Mouse (Mus musculus): ENCODE measurements at regions not wholly inside any gene's neighbourhood (a gene's known extent, or its start where the extent isn't known, plus 50 kb on each side); places are given as distances from the start of the nearest gene placed in this dataset.

DNA sequence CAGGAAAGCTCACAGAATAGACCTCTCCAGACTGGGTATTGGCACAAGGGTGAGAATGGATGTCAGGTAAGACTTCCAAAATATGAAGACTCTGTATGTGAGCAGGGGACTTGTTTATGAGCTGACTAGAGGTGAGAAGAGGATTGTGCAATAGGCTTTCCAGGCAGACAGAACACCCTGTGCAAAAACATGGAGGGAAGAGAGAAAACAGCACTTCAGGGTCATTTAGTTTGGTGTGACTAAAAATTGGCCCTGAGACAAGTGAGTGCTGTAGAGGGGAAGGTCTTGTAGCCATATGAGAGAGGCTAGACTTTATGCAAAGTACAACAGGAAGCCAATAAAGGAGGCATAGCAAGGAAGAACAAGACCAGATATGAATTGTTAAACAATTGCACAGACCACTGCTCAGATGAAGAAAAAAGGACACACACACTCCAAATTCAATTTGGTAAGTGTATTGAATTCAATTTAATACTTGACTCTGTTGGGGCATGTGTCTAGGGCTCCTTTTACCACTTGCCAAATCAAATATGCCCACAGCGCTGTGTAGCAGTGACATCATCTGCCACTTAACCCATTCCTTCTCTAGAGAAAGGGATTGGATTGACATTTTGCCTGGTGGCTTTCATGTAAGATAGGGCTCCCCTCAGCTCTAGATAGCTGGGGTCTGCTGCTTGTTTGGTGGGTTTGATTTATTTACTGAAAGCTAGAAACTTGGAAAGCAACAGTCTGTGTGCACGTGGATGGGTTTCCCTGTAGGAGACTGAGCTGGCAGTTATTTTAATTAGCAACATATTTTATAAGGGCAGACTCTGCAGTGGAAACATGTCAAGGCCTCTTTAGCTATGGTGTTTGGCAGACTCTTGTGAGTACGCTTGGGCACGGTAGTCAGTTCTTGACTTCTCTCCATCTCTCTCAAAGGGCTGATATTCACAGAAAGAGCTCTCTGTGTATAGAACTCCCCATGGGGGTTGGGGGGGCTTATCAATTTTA lies 501.1 kb upstream of the Gm26657 start:
- Histone ChIP-seq H3K27ac (no peak overlapping the region), H3K36me3 (ENCODE audit: inconsistent target) (no peaks in the 10 kb centered on the region), H3K79me2 (ENCODE audit: inconsistent target) (no peaks in the 10 kb centered on the region), H3K4me3 (ENCODE audit: inconsistent target) (no peak overlapping the region)
- 94% methylated on average over 4 of the region's 4 CpGs for WGBS (ENCODE audit: missing documents)

GRCm38 (mm10) chr4:56231414-56231813 lies 508.5 kb upstream of the Gm26657 start:
- Histone ChIP-seq H3K27ac (no peak overlapping the region), H3K79me2 (ENCODE audit: inconsistent target) (no peaks in the 10 kb centered on the region), H3K4me3 (ENCODE audit: inconsistent target) (no peak overlapping the region), H3K36me3 (ENCODE audit: inconsistent target) (no peaks in the 10 kb centered on the region)
- 51% methylated on average over 7 of the region's 7 CpGs for WGBS (ENCODE audit: missing documents)

GRCm38 (mm10) chr4:56230451-56230850 lies 509.4 kb upstream of the Gm26657 start:
- no peak overlapping the region for H3K4me3 ChIP-seq (ENCODE audit: inconsistent target)
- no peaks in the 10 kb centered on the region for H3K79me2 ChIP-seq (ENCODE audit: inconsistent target)
- WGBS (ENCODE audit: missing documents), result 86% methylated on average over 1 of the region's 1 CpGs
- no peaks in the 10 kb centered on the region for H3K36me3 ChIP-seq (ENCODE audit: inconsistent target)
- no peak overlapping the region for H3K27ac ChIP-seq

DNA sequence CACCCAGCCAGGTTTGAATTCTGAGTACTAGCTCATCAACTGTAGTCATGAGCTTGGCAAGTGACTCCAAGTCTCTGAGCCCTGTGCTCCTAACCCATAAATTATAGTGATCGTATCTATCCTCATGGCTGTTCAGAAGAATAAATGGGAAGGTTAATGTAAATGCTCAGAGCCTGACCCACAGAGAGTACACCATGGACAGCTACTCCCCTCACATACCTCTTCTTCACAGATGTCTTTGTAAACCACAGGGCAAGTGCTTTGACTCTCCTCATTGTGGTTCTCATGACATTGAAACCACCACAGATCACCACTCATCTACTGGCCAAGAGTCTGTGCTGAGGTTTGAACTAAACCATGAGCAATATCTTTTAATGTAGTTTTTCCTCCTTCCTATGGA lies 513.4 kb upstream of the Gm26657 start:
- no peaks in the 10 kb centered on the region for H3K79me2 ChIP-seq (ENCODE audit: inconsistent target)
- H3K36me3 ChIP-seq (ENCODE audit: inconsistent target), result no peaks in the 10 kb centered on the region
- no peak overlapping the region for H3K4me3 ChIP-seq (ENCODE audit: inconsistent target)
- no peak overlapping the region for H3K27ac ChIP-seq
- WGBS (ENCODE audit: missing documents), result 86% methylated on average over 1 of the region's 1 CpGs

GRCm38 (mm10) chr4:56224542-56224941 lies 515.3 kb upstream of the Gm26657 start:
- Histone ChIP-seq H3K27ac (no peak overlapping the region), H3K79me2 (ENCODE audit: inconsistent target) (no peaks in the 10 kb centered on the region), H3K4me3 (ENCODE audit: inconsistent target) (no peak overlapping the region), H3K36me3 (ENCODE audit: inconsistent target) (no peaks in the 10 kb centered on the region)
- 31% methylated on average over 3 of the region's 3 CpGs for WGBS (ENCODE audit: missing documents)

- no peaks in the 10 kb centered on the region for H3K79me2 ChIP-seq (ENCODE audit: inconsistent target)
- H3K27ac ChIP-seq, result peak overlapping the region; percentile 74
- 8% methylated on average over 8 of the region's 8 CpGs for WGBS (ENCODE audit: missing documents)
- H3K4me3 ChIP-seq (ENCODE audit: inconsistent target), result peak overlapping the region; percentile 37
- H3K36me3 ChIP-seq (ENCODE audit: inconsistent target), result no peaks in the 10 kb centered on the region
These were observed 517.7 kb upstream of the Gm26657 start for GRCm38 (mm10) chr4:56222023-56222776.

- no peak overlapping the region for H3K4me3 ChIP-seq (ENCODE audit: inconsistent target)
- no peaks in the 10 kb centered on the region for H3K36me3 ChIP-seq (ENCODE audit: inconsistent target)
- H3K79me2 ChIP-seq (ENCODE audit: inconsistent target), result no peaks in the 10 kb centered on the region
- no peak overlapping the region for H3K27ac ChIP-seq
- 91% methylated on average over 8 of the region's 8 CpGs for WGBS (ENCODE audit: missing documents)
These were observed 519.3 kb upstream of the Gm26657 start for GRCm38 (mm10) chr4:56220531-56220930.

DNA sequence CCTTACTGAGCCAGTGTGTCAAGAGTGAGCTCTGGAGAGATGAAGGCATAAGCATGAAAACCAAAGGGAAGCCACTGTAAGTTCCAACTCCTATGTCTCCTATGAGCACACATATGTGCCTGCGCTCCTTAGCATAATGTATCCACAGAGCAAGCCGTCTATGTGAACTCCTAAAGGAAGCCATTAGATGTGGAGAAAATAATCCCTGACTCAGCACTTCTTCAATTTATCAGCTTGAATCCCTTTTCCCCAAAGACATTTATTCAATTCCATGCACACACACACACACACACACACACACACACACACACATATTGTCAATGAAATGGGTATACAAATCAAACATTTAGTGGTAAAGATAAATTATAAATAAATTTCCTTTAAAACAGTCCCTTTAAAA lies 530.4 kb upstream of the Gm26657 start:
- WGBS (ENCODE audit: missing documents), result 100% methylated on average over 2 of the region's 2 CpGs
- Histone ChIP-seq H3K36me3 (ENCODE audit: inconsistent target) (no peaks in the 10 kb centered on the region), H3K79me2 (ENCODE audit: inconsistent target) (no peaks in the 10 kb centered on the region), H3K4me3 (ENCODE audit: inconsistent target) (no peak overlapping the region), H3K27ac (no peak overlapping the region)

DNA sequence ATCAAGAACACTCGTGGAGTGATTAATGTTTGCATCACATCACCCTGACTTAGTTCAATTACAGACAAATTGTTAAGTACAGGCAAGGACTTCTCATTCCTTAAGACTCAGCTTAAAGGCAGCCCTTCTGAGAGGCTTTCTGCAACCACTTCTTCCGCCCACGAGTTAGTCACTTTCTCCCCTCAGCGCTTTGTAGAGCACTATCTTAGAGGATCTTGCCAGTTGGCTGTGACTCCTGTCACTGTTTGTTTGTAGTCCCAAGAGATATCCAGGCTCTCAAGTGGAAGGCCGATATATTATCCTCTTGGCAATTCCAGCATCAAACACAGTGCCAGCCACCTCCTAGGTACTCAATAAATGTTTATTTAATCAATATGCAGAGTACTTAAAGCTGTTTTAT lies 532.1 kb upstream of the Gm26657 start:
- WGBS (ENCODE audit: missing documents), result 83% methylated on average over 5 of the region's 5 CpGs
- Histone ChIP-seq H3K4me3 (ENCODE audit: inconsistent target) (no peak overlapping the region), H3K27ac (no peak overlapping the region), H3K79me2 (ENCODE audit: inconsistent target) (no peaks in the 10 kb centered on the region), H3K36me3 (ENCODE audit: inconsistent target) (no peaks in the 10 kb centered on the region)

DNA sequence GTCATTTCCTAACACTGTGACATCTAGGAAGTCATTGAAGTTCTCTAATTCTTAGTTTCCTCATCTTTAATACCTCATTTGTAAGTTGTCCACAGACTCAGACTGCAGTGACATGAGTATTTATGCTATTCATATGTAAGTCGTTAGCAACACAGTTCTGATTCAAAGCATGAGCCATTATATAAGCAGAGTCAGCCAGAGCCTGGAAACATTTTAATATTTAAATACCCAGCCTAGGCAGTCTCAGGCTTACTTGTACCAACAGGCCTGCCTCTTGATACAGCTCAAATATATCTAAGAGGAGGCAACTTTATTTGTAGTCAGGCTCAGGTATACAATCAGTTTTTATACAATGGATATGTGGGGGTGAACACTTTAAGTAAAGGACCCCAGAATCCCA lies 534.8 kb upstream of the Gm26657 start:
- Histone ChIP-seq H3K4me3 (ENCODE audit: inconsistent target) (no peak overlapping the region), H3K36me3 (ENCODE audit: inconsistent target) (no peaks in the 10 kb centered on the region)
- 93% methylated on average over 1 of the region's 1 CpGs for WGBS (ENCODE audit: missing documents)

DNA sequence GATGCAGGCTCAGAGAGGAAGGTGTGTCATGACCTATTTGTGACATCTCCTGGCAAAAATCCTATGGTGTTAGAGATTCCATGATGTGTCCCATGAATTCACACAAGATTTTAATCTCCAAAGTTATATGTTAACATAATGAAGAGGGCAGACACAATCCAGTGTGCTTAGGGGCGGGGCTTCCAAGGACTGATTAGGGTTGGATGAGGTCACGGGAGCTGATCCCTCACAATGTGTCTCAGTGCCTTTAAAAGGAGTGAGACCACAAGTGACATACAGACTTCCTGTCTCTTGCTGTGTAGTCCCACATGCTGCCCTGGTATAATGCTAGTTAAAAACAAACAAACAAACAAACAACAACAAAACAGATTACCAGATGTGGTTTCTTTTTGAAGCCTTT lies 546.5 kb upstream of the Gm26657 start:
- Histone ChIP-seq H3K79me2 (ENCODE audit: inconsistent target) (no peaks in the 10 kb centered on the region), H3K36me3 (ENCODE audit: inconsistent target) (no peaks in the 10 kb centered on the region), H3K4me3 (ENCODE audit: inconsistent target) (no peak overlapping the region), H3K27ac (no peak overlapping the region)
- WGBS (ENCODE audit: missing documents), result 96% methylated on average over 2 of the region's 2 CpGs

More for the DNA sequence above, 534.8 kb upstream of the Gm26657 start:
- Histone ChIP-seq H3K79me2 (ENCODE audit: inconsistent target) (no peaks in the 10 kb centered on the region), H3K27ac (no peak overlapping the region)

- no peak overlapping the region for H3K4me3 ChIP-seq (ENCODE audit: inconsistent target)
- H3K36me3 ChIP-seq (ENCODE audit: inconsistent target), result no peaks in the 10 kb centered on the region
- 88% methylated on average over 5 of the region's 5 CpGs for WGBS (ENCODE audit: missing documents)
- H3K27ac ChIP-seq, result no peak overlapping the region
- no peaks in the 10 kb centered on the region for H3K79me2 ChIP-seq (ENCODE audit: inconsistent target)
These were observed 547.4 kb upstream of the Gm26657 start for GRCm38 (mm10) chr4:56192516-56192915.

DNA sequence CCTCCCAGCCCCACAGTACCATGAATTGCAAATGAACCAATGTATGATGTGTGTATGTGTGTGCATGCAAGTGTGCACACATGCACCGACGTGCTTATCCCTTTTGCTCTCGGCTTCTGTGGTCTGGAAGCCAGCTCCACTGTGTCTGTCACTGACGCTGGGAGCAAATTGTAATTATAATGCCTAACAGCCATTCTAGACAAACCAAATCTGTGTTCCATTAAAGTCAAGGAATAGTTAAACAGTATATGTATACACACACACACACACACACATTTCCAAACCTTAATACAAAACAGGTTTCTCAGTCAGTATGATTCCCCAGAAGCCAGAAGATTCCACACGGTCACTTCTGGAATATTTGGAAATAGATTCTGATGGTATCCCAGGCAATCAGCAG lies 560.3 kb upstream of the Gm26657 start:
- WGBS (ENCODE audit: missing documents), result 84% methylated on average over 4 of the region's 5 CpGs
- Histone ChIP-seq H3K4me3 (ENCODE audit: inconsistent target) (no peak overlapping the region), H3K79me2 (ENCODE audit: inconsistent target) (no peaks in the 10 kb centered on the region), H3K36me3 (ENCODE audit: inconsistent target) (no peaks in the 10 kb centered on the region), H3K27ac (no peak overlapping the region)

GRCm38 (mm10) chr4:56178844-56179481 lies 560.9 kb upstream of the Gm26657 start:
- 79% methylated on average over 9 of the region's 9 CpGs for WGBS (ENCODE audit: missing documents)
- H3K79me2 ChIP-seq (ENCODE audit: inconsistent target), result no peaks in the 10 kb centered on the region
- H3K4me3 ChIP-seq (ENCODE audit: inconsistent target), result no peak overlapping the region
- H3K36me3 ChIP-seq (ENCODE audit: inconsistent target), result no peaks in the 10 kb centered on the region
- no peak overlapping the region for H3K27ac ChIP-seq

- Histone ChIP-seq H3K27ac (no peak overlapping the region), H3K4me3 (ENCODE audit: inconsistent target) (no peak overlapping the region), H3K36me3 (ENCODE audit: inconsistent target) (no peaks in the 10 kb centered on the region), H3K79me2 (ENCODE audit: inconsistent target) (no peaks in the 10 kb centered on the region)
- WGBS (ENCODE audit: missing documents), result 84% methylated on average over 3 of the region's 3 CpGs
These were observed 578.6 kb upstream of the Gm26657 start for GRCm38 (mm10) chr4:56161257-56161594.

Data from macrophage (primary cell).